Mouse (Mus musculus) C2C12 (cell line): ENCODE data around the gene Rcsd1. TPM values are rescaled to one million over a fixed set of nuclear protein-coding genes. Genes with fewer than 3 reads are reported as not detected.

Experiments
- H3K27me3 ChIP-seq: one replicate; pipeline ENCODE4 v1.6.1; 2011; ENCODE audit not compliant: control insufficient read depth, insufficient read depth, insufficient read length
- H3K36me3 ChIP-seq: one replicate; pipeline ENCODE4 v1.6.1; 2011; ENCODE audit not compliant: control insufficient read depth, insufficient read depth
- H3K4me3 ChIP-seq: one replicate; pipeline ENCODE4 v1.5.1; 2011; ENCODE audit warnings: mild to moderate bottlenecking, control low read depth; ENCODE audit not compliant: poor library complexity, insufficient read depth, severe bottlenecking
- H3K79me2 ChIP-seq: one replicate; pipeline ENCODE4 v1.6.1; 2011; ENCODE audit not compliant: control insufficient read depth, insufficient read depth
- H3K79me3 ChIP-seq: one replicate; pipeline ENCODE4 v1.6.1; 2011; ENCODE audit warnings: low read depth, control low read depth
- H3ac ChIP-seq: one replicate; pipeline ENCODE3; 2011; ENCODE audit warnings: low read depth; ENCODE audit not compliant: control insufficient read depth, insufficient read length
- CEBPB ChIP-seq: IDR thresholded peaks from one replicate; pipeline ENCODE4 v1.6.1; 2011; ENCODE audit warnings: low read depth, mild to moderate bottlenecking, control low read depth, moderate library complexity
- CTCF ChIP-seq: IDR thresholded peaks from one replicate; pipeline ENCODE4 v1.5.1; 2011; ENCODE audit not compliant: control insufficient read depth, insufficient read depth, insufficient read length
- FOSL1 ChIP-seq: IDR thresholded peaks from one replicate; pipeline ENCODE4 v1.8.0; 2011; ENCODE audit warnings: mild to moderate bottlenecking, low read length; ENCODE audit not compliant: poor library complexity, insufficient read depth, severe bottlenecking
- MAX ChIP-seq: IDR thresholded peaks from one replicate; pipeline ENCODE4 v1.6.1; 2011; ENCODE audit warnings: mild to moderate bottlenecking, control low read depth
- MYOD1 ChIP-seq: IDR thresholded peaks from one replicate; pipeline ENCODE4 v1.6.1; 2011; ENCODE audit warnings: low read depth; ENCODE audit not compliant: control insufficient read depth, insufficient read length
- MYOG ChIP-seq: IDR thresholded peaks from one replicate; pipeline ENCODE4 v1.6.1; 2011; ENCODE audit not compliant: control insufficient read depth, insufficient read length; ENCODE audit errors: extremely low read depth
- USF1 ChIP-seq: IDR thresholded peaks from one replicate; pipeline ENCODE4 v1.6.1; 2011; ENCODE audit warnings: low read depth, mild to moderate bottlenecking, control low read depth, moderate library complexity
- polyA plus RNA-seq: library from polyadenylated mRNA; unstranded; fragments of >200 nt; fragmentation: generic; extraction: Trizol; gene quantifications from one replicate; pipeline ENCODE4 v1.2.1, GENCODE M21; 2012; ENCODE audit warnings: missing spikeins

Gene Rcsd1
- polyA plus RNA-seq, 1 experiment = 0.05 TPM

DNA sequence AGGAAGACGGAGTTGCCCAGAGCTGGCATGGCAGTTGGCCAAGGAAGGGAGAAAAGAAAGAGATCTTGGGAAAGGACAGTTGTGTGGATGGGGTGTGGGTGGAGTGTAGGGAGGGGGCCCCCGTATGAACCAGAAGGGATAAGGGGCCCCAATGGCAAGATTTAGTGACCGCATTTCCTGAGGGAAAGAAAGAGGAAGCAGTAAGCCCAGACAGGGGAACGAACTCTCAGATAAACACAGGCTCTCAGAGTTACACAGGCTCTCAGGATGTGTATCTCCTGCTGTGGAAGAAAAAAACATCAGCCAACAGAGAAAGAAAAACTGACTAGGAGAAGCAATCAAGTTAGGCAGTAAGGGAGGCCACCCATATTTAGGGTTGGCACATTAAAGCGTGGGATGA, 58.4 kb downstream of the Rcsd1 start:
- no peak overlapping the region for H3ac ChIP-seq
- no peaks in the 10 kb centered on the region for H3K79me2 ChIP-seq
- H3K79me3 ChIP-seq = no peaks in the 10 kb centered on the region
- TF ChIP-seq USF1 = no peak
- TF ChIP-seq MYOG = no peak
- TF ChIP-seq CEBPB = no peak
- TF ChIP-seq FOSL1 = no peak
- no peak for TF ChIP-seq CTCF
- no peak for TF ChIP-seq MAX
- TF ChIP-seq MYOD1 = no peak
- H3K36me3 ChIP-seq = no peaks in the 10 kb centered on the region
- H3K4me3 ChIP-seq = no peak overlapping the region
- peaks cover 8% of the 10 kb centered on the region for H3K27me3 ChIP-seq

DNA sequence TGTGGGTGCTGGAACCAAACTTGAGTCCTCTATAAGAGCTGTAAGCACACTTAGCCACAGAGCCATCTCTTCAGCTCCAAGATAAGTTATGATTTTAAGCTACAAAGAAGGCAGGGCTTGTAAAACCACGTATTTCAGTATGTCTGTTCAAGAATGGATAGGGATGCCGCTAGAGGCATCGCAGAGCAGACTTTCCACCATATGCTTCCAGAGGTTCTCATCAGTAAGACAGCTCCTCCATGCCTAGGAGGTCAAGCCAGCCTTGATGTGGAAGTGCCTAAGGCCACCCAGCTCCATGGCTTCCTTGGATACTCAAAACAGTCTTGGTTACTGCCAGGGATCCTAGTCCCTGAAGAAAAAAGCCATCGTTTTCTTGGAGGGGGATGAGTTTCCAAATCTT, 64.5 kb downstream of the Rcsd1 start:
- no peak overlapping the region for H3ac ChIP-seq
- H3K79me2 ChIP-seq = no peaks in the 10 kb centered on the region
- H3K4me3 ChIP-seq = no peak overlapping the region
- peaks cover 8% of the 10 kb centered on the region for H3K27me3 ChIP-seq
- no peaks in the 10 kb centered on the region for H3K36me3 ChIP-seq
- no peaks in the 10 kb centered on the region for H3K79me3 ChIP-seq
- TF ChIP-seq CEBPB = no peak
- no peak for TF ChIP-seq MAX

DNA sequence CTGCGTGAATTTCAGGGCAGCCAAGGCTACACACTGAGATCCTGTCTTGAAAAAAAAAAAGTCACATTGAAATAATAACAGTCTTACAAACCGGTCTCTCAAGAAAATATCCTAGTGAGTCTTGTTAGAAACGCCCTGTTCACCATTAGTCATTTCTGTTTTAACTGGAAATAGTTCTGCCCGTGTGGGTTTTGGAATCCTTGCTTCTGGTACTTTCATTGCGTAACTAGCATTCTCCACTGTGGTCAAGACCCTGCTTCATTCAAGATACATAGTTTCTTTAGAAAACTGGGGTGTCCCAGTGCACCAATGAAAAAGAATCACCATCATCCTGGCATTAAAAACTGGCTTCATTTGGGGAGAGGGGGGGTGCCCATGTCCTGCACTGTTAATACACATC, 65.8 kb downstream of the Rcsd1 start:
- Histone ChIP-seq H3K79me2 (no peaks in the 10 kb centered on the region), H3K79me3 (no peaks in the 10 kb centered on the region), H3K27me3 (no peaks in the 10 kb centered on the region), H3ac (no peak overlapping the region), H3K4me3 (no peak overlapping the region), H3K36me3 (no peaks in the 10 kb centered on the region)
- TF ChIP-seq CEBPB = peak; percentile 73
- TF ChIP-seq FOSL1 = no peak

DNA sequence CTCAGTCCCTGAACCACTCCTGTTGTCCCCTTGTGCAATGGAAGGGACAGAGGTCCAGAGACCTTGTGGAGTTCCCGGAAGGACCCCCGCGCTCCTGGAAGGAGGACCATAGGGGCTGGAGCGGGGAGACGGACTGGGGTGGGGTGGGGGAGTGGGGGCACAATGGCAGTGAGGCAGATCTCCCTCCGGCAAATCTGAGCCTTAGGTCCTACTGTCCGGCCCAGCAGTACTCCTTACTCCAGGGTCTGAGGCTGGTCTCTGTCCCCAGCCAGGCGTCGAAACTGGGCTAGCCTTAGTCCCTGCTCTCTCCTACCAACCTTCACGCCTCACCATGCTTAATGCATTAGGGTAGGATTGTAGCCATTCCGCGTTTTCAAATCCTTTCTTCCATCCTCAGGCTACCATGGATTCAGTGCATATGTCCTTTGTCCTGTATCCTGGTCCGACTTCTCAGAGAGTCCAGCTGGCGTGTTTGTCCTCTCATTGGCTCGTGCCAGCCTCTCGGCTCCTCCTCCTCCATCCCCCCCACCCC, 66.7 kb downstream of the Rcsd1 start:
- no peak for TF ChIP-seq MAX
- no peak for TF ChIP-seq USF1
- no peak for TF ChIP-seq CEBPB
- no peak for TF ChIP-seq CTCF
- TF ChIP-seq MYOD1 = no peak
- TF ChIP-seq MYOG = no peak
- TF ChIP-seq FOSL1 = no peak
- Histone ChIP-seq H3K79me2 (no peaks in the 10 kb centered on the region), H3K27me3 (no peaks in the 10 kb centered on the region), H3K36me3 (no peaks in the 10 kb centered on the region), H3K4me3 (peak overlapping the region; percentile 65), H3ac (peak overlapping the region; percentile 91), H3K79me3 (no peaks in the 10 kb centered on the region)

DNA sequence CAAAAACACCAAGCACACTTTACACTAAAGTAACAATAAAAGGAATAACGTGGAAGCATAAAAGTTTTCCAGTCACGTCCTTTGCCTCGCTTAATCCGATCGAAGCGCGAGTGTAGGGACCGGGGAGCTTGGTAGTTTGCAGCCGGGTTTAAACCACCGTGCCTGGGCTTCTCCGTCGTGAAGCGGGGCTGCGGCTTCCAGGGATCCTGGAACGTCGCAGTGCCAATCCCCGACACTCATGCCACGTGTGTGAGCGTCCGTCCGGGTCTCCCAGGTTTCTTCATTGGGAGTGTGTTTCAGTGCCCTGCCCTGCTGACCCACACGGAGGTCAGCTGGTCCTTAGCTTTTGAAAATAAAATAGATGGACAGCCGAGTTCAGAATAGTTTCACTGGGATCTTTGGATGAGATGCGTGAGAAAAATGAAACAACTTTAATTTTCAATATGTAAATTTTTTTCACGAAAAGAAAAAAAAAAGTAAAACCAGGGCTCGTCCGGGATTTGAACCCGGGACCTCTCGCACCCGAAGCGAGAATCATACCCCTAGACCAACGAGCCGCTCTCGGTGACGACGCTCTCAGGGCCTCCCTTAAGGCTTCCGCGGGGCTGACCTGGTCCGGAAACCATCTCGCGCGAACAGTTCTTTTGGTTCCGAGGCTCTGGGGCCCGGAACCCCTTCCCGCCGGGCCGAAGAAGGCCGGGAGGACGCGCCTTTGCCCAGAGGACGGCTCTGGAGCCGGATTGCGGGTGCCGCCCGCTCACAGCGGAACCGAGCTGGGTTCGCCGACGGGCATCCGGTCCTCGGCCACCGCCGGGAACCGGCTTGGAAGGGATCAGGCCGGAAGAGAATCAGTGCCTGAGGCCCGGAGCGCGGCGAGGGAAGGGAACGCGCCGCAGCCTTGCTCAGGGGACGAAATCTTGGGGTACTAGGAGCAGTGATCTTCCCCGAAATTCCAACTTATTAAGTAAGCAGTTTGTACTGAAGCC, 67.5 kb downstream of the Rcsd1 start:
- Histone ChIP-seq H3K79me3 (no peaks in the 10 kb centered on the region), H3K79me2 (no peaks in the 10 kb centered on the region), H3K4me3 (peak overlapping the region; percentile 65), H3K27me3 (no peaks in the 10 kb centered on the region), H3ac (peak overlapping the region; percentile 95), H3K36me3 (no peaks in the 10 kb centered on the region)
- TF ChIP-seq MYOG = no peak
- peak; percentile 27 for TF ChIP-seq MAX
- TF ChIP-seq MYOD1 = no peak
- no peak for TF ChIP-seq CTCF
- peak; percentile 8 for TF ChIP-seq USF1
- TF ChIP-seq FOSL1 = no peak
- no peak for TF ChIP-seq CEBPB
